Mouse (Mus musculus): ENCODE measurements around the gene Svs6. TPM values are rescaled to one million over a fixed set of nuclear protein-coding genes. Genes with fewer than 3 reads are reported as not detected.

The Svs6 gene
- polyA plus RNA-seq, 1 experiment from 2014 or later: not detected

- no peaks in the 10 kb centered on the region for H3K4me1 ChIP-seq (replicated peaks; ENCODE audit: control insufficient read depth, insufficient read depth, low read length)
- H3K4me2 ChIP-seq (ENCODE audit: low read length): no peak overlapping the region
- no peak for ATAC-seq
- no peak overlapping the region for H3K27ac ChIP-seq (ENCODE audit: low read length)
- H3K36me3 ChIP-seq (ENCODE audit: control insufficient read depth, insufficient read depth): no peaks in the 10 kb centered on the region
- 0 out of 2 replicates have a peak, but pooled peaks cover 2% of the 10 kb centered on the region for H3K9me3 ChIP-seq (ENCODE audit: control insufficient read depth, low read length)
- H3K4me3 ChIP-seq (replicated peaks; ENCODE audit: low read length): no peak overlapping the region
- H3K9ac ChIP-seq (replicated peaks; ENCODE audit: low read depth, low read length): no peak overlapping the region
- H3K27me3 ChIP-seq (replicated peaks; ENCODE audit: control insufficient read depth, insufficient read depth, low read length): no peaks in the 10 kb centered on the region
- 92% methylated on average over 3 of the region's 3 CpGs for WGBS
Observed at GRCm38 (mm10) chr2:164352697-164353096, 36.1 kb downstream of the Svs6 start.

DNA sequence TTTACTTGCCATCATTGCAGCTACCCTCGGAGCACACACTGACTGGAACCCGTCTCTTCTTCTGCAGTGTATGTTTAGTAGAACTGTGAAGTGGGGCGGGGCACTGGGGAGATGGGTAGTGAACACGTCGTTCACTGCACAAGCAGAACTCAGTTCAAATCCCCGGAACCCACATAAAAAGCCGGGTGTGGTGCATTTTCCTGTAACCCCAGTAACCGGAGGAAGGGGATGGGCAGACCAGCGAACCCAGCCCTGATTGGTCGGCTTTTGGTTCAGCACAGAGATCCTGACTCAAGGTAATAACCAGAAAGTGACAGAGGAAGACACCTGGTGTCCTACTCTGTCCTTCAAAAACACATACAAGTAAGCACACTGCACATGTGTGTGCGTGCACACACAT is 36.8 kb downstream of the Svs6 start:
- Histone ChIP-seq H3K27me3 (replicated peaks; ENCODE audit: control insufficient read depth, insufficient read depth, low read length) (no peaks in the 10 kb centered on the region), H3K27ac (ENCODE audit: low read length) (no peak overlapping the region), H3K4me2 (ENCODE audit: low read length) (no peak overlapping the region), H3K9ac (replicated peaks; ENCODE audit: low read depth, low read length) (no peak overlapping the region), H3K4me1 (replicated peaks; ENCODE audit: control insufficient read depth, insufficient read depth, low read length) (no peaks in the 10 kb centered on the region), H3K9me3 (ENCODE audit: control insufficient read depth, low read length) (0 out of 2 replicates have a peak, but pooled peaks cover 2% of the 10 kb centered on the region), H3K4me3 (replicated peaks; ENCODE audit: low read length) (no peak overlapping the region), H3K36me3 (ENCODE audit: control insufficient read depth, insufficient read depth) (no peaks in the 10 kb centered on the region)
- no peak for ATAC-seq
- 88% methylated on average over 11 of the region's 11 CpGs for WGBS

GRCm38 (mm10) chr2:164356177-164356967 is 39.8 kb downstream of the Svs6 start:
- no peak overlapping the region for H3K4me3 ChIP-seq (replicated peaks; ENCODE audit: low read length)
- 84% methylated on average over 11 of the region's 11 CpGs for WGBS
- no peak overlapping the region for H3K9ac ChIP-seq (replicated peaks; ENCODE audit: low read depth, low read length)
- H3K4me2 ChIP-seq (ENCODE audit: low read length): no peak overlapping the region
- ATAC-seq: no peak
- H3K27ac ChIP-seq (ENCODE audit: low read length): no peak overlapping the region
- no peaks in the 10 kb centered on the region for H3K4me1 ChIP-seq (replicated peaks; ENCODE audit: control insufficient read depth, insufficient read depth, low read length)
- no peaks in the 10 kb centered on the region for H3K27me3 ChIP-seq (replicated peaks; ENCODE audit: control insufficient read depth, insufficient read depth, low read length)
- no peaks in the 10 kb centered on the region for H3K36me3 ChIP-seq (ENCODE audit: control insufficient read depth, insufficient read depth)
- H3K9me3 ChIP-seq (ENCODE audit: control insufficient read depth, low read length): no peaks in the 10 kb centered on the region

DNA sequence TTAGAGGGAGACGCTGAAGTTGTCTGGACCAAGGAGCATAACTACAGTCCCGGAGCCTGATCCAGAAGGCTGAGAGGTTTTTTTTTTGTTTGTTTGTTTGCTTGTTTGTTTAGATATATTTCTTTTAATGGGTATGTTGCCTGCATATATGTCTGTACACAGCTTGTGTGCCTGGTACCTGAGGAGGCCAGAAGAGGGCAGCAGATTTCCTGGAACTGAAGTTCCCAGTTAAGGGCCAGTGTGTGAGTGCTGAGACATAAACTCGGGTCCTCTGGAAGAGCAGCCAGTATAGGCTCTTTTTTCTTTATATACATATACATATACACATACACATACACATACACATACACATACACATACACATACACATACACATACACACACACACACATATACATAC is 41.8 kb downstream of the Svs6 start:
- H3K9ac ChIP-seq (replicated peaks; ENCODE audit: low read depth, low read length): no peak overlapping the region
- H3K9me3 ChIP-seq (ENCODE audit: control insufficient read depth, low read length): no peaks in the 10 kb centered on the region
- H3K4me3 ChIP-seq (replicated peaks; ENCODE audit: low read length): no peak overlapping the region
- H3K27ac ChIP-seq (ENCODE audit: low read length): no peak overlapping the region
- H3K36me3 ChIP-seq (ENCODE audit: control insufficient read depth, insufficient read depth): no peaks in the 10 kb centered on the region
- ATAC-seq: no peak
- no peaks in the 10 kb centered on the region; the same call in 1 of the 2 replicates for H3K27me3 ChIP-seq (replicated peaks; ENCODE audit: control insufficient read depth, insufficient read depth, low read length)
- H3K4me1 ChIP-seq (replicated peaks; ENCODE audit: control insufficient read depth, insufficient read depth, low read length): no peaks in the 10 kb centered on the region
- 86% methylated on average over 3 of the region's 3 CpGs for WGBS
- no peak overlapping the region for H3K4me2 ChIP-seq (ENCODE audit: low read length)

DNA sequence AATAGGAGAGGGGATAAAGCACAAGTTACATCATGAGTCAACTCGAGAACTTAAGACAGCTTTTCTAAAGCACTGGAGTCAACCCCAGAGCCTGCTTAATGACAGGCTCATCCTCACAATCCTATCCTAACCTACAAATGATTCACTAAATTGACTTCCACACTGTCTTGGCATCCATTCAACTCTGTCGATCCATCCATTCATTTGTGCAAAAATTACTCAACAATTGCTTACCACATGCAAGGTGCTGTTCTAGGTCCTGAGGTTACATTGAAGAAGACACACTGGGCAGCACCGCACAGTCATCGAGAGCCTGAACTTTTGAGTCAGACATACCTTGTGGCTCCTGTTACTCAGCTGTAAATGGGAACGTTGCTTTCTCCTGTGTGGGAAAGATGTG is 42.5 kb downstream of the Svs6 start:
- Histone ChIP-seq H3K4me2 (ENCODE audit: low read length) (no peak overlapping the region), H3K4me3 (replicated peaks; ENCODE audit: low read length) (no peak overlapping the region), H3K36me3 (ENCODE audit: control insufficient read depth, insufficient read depth) (no peaks in the 10 kb centered on the region), H3K4me1 (replicated peaks; ENCODE audit: control insufficient read depth, insufficient read depth, low read length) (no peaks in the 10 kb centered on the region), H3K9ac (replicated peaks; ENCODE audit: low read depth, low read length) (no peak overlapping the region), H3K9me3 (ENCODE audit: control insufficient read depth, low read length) (no peaks in the 10 kb centered on the region), H3K27me3 (replicated peaks; ENCODE audit: control insufficient read depth, insufficient read depth, low read length) (no peaks in the 10 kb centered on the region; the same call in 1 of the 2 replicates), H3K27ac (ENCODE audit: low read length) (no peak overlapping the region)
- ATAC-seq: no peak
- WGBS: 89% methylated on average over 5 of the region's 5 CpGs

DNA sequence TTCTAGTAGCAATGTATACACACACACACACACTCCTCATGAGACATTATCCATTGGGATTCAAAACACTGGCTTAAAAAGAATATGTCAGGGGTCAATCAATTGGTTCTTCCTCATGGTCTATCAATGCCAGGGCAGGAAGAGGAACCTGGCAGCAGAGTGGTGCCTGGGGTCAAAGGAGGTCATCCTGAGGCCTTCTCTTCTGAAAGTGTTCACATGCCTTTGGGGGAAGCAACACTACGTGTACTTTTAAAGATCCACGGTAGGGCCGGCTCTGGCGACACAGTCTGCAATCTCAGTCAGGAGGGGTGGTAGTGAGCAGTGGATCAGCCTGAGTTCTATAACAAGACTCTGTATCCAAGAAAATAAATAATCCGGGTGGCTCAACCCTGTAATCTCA is 43.1 kb downstream of the Svs6 start:
- ATAC-seq: no peak
- H3K36me3 ChIP-seq (ENCODE audit: control insufficient read depth, insufficient read depth): no peaks in the 10 kb centered on the region
- H3K27ac ChIP-seq (ENCODE audit: low read length): no peak overlapping the region
- no peak overlapping the region for H3K4me3 ChIP-seq (replicated peaks; ENCODE audit: low read length)
- no peak overlapping the region for H3K9ac ChIP-seq (replicated peaks; ENCODE audit: low read depth, low read length)
- WGBS: 84% methylated on average over 5 of the region's 5 CpGs
- no peaks in the 10 kb centered on the region for H3K9me3 ChIP-seq (ENCODE audit: control insufficient read depth, low read length)
- no peaks in the 10 kb centered on the region for H3K4me1 ChIP-seq (replicated peaks; ENCODE audit: control insufficient read depth, insufficient read depth, low read length)
- H3K27me3 ChIP-seq (replicated peaks; ENCODE audit: control insufficient read depth, insufficient read depth, low read length): no peaks in the 10 kb centered on the region; the same call in 1 of the 2 replicates
- H3K4me2 ChIP-seq (ENCODE audit: low read length): no peak overlapping the region

DNA sequence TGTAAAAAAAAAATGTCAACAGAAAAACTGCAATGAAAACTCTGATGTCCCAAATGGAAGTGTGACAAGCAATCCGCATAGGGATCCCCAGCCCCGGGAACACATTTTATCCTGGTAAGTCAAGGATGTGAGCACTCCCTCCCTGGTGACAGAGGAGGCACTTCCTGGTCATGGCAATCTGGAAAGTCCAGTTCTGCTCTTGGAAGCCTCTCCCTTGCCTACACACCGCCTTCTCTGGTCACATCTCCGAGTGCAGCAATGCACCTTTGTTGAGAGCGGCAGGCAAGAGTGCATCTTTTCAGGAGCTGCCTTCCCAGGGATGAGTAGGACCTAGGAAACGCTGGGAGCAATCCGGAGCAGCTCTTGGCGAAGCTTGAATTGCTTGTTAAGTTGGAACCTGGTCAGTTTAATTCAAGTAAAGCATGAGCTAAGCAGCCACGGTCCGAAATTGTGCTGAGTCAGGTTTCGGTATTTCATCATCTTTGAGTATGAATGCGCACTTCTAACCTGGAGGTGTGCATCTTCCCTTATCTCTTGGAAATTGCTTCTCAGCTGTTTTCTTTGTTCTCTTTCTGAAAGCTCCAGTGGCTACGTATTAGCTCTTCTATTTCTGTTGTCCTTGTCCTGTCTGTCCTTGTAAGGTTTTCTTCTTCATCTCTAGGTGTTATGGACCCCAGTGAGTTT is 44.6 kb downstream of the Svs6 start:
- ATAC-seq: no peak
- H3K9ac ChIP-seq (replicated peaks; ENCODE audit: low read depth, low read length): no peak overlapping the region
- 36% methylated on average over 13 of the region's 13 CpGs for WGBS

GRCm38 (mm10) chr2:164366947-164367346 is 50.4 kb downstream of the Svs6 start:
- H3K9me3 ChIP-seq (ENCODE audit: control insufficient read depth, low read length): no peaks in the 10 kb centered on the region
- ATAC-seq: no peak
- 39% methylated on average over 3 of the region's 3 CpGs for WGBS
- H3K27me3 ChIP-seq (replicated peaks; ENCODE audit: control insufficient read depth, insufficient read depth, low read length): no peaks in the 10 kb centered on the region; the same call in 1 of the 2 replicates
- no peak overlapping the region for H3K4me3 ChIP-seq (replicated peaks; ENCODE audit: low read length)
- H3K36me3 ChIP-seq (ENCODE audit: control insufficient read depth, insufficient read depth): no peaks in the 10 kb centered on the region
- no peak overlapping the region for H3K9ac ChIP-seq (replicated peaks; ENCODE audit: low read depth, low read length)
- no peak overlapping the region for H3K27ac ChIP-seq (ENCODE audit: low read length)
- no peaks in the 10 kb centered on the region for H3K4me1 ChIP-seq (replicated peaks; ENCODE audit: control insufficient read depth, insufficient read depth, low read length)
- no peak overlapping the region for H3K4me2 ChIP-seq (ENCODE audit: low read length)

More for the DNA sequence above, 44.6 kb downstream of the Svs6 start:
- Histone ChIP-seq H3K4me3 (replicated peaks; ENCODE audit: low read length) (no peak overlapping the region), H3K27ac (ENCODE audit: low read length) (no peak overlapping the region), H3K4me1 (replicated peaks; ENCODE audit: control insufficient read depth, insufficient read depth, low read length) (no peaks in the 10 kb centered on the region), H3K4me2 (ENCODE audit: low read length) (no peak overlapping the region), H3K36me3 (ENCODE audit: control insufficient read depth, insufficient read depth) (no peaks in the 10 kb centered on the region), H3K9me3 (ENCODE audit: control insufficient read depth, low read length) (no peaks in the 10 kb centered on the region), H3K27me3 (replicated peaks; ENCODE audit: control insufficient read depth, insufficient read depth, low read length) (no peaks in the 10 kb centered on the region; the same call in 1 of the 2 replicates)
